Mouse (Mus musculus) T-cell, adult 2 months (primary cell): Measurements from ENCODE around the gene Stc2.

Experiments
- DNase-seq: peaks from one replicate; pipeline ENCODE4 v3.0.0; 2022; ENCODE audit warnings: low spot score

The Stc2 gene

DNA sequence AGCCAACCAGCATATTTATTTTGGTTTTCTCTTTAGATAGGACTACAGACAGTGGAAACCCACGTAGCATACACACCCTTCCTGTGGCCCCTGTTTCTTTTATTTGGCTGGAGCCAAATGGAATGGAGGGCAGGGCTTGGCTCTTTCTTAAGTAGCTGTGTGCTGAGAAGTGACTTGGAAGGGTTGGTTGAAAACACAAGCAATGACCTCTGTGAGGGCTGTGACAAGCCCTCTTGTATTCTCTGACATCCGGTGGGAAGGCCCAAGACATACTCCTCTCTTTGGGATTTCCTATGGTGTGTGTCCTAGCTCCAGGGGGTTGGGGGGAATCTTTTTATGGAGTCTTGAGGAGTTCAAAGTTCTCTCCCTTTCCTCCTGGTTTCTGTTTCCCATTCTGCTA lies 3.5 kb downstream of the Stc2 start:
- no peak for DNase-seq

DNA sequence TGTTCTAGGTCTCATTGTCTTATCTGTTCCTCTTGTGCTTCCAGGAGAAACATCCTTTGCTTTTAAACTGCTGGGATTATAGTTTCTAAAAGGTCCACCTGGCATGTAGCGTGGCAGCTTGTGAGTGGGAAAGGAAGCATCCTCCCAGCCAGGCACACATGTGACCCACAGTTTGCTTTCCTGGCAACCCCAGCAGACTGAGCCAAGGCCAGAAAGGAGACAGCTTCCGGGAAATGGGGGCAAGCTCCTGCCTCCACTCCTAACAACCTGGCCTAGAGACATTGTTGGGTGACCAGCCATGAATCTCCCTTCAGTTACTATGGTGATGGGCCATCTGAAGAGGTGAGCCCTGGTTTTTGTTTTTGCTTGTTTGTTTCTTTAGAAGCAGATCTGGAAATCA lies 3.9 kb downstream of the Stc2 start:
- DNase-seq, result no peak

DNA sequence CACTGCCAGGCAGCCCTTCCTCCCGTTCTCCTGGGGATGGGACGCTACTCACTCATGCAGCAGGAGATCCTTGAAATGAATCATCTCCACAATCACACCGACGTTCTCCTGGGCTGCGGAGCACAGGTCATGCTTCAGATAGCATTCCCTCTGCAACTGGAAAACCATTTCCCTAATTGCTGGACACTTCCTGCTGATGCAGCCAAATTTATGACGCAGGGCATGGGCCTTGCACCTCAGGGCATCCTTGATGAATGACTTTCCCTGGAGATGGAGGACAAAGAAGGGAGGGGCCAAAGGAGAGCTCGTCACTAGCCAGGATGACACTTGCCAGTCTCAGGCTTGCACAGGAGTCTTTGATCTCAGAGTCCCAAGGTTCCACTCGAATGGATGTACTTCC lies 4.6 kb downstream of the Stc2 start:
- DNase-seq, result no peak

DNA sequence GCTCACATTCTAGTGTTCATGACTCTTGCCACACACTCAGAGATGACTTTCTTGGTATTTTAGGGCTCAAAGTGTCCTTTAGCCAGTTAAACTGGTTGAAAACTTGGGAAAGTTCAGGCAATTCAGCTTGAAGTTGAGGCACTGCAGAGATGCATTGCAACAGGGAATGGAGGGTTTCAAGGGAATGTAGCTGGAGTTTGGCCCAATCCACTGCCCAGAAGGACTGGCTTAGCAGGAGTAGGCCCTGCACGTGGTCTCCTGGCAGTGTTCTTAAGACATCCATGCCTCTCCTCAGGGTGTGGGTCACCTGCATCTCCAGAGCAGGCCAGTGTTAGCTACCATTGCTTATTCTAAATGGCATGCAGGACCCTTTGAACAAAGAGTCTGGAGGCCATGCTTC lies 7.0 kb downstream of the Stc2 start:
- no peak for DNase-seq

DNA sequence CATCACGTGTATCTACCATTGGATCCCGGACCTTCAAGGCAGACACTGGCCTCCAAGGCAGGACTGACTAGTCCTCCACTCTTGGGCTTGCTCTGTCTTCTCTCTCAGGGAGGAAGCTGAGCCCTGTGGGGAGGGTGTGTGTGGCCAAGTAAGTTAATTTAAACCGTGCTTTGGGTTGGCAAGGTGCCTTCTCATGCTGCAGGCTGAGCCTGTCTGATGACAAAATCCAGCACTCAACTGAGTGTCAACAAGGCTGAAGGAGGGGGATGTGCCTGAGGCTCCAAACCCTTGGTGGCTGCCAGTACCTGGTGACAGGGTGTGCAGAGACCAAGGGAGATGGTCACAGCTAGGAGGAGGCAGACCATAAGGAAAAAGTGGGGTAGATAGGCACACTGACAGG lies 7.5 kb downstream of the Stc2 start:
- no peak for DNase-seq

DNA sequence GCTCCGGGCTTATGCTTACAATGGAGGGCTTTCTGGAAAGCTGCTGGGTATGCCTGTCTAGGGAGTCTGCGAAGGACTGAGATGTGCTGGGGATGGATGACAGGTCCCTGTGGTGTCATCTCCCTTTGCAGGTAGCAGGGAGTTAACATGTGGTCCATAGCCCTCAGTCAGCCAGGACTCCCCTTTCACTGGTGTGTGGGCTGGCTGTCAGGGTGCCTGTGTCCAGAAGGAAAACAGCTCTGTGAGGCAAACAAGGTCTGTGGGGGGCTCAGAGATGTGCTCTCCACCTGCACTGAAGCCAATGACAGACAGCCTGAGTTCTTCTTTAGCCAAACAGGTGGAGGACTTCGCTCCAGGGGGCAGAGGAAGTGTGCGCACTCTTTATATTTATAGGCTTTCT lies 8.8 kb downstream of the Stc2 start:
- DNase-seq, result no peak

DNA sequence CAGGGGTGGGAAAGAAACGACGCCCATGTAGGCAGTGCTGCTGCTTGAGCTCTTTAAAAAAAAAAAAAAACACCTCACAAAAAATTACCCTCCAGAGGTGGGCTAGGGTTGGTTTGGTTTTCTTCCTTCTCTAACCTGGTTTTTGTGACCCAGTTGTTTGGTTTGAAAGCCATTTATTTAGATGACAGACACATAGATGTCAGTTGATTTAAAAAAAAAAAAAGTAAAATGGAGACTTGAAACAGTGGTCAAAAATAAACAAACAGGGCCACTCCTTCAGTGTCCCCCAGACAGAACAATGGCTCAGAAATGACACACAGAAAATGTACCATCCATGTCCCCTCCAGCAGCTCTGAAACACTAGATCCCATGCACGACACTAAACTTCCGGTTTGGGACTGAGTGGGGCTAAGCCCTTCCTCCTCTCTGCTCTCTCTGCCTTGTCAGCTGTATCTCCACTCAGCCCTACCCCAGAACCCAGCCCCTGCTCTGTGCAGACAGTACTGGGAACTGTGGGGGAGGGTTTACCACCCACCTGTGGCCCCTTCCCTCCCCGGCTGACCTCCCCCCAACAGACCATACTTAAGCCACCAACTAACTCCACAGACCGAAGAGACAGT lies 10.5 kb downstream of the Stc2 start:
- no peak for DNase-seq

DNA sequence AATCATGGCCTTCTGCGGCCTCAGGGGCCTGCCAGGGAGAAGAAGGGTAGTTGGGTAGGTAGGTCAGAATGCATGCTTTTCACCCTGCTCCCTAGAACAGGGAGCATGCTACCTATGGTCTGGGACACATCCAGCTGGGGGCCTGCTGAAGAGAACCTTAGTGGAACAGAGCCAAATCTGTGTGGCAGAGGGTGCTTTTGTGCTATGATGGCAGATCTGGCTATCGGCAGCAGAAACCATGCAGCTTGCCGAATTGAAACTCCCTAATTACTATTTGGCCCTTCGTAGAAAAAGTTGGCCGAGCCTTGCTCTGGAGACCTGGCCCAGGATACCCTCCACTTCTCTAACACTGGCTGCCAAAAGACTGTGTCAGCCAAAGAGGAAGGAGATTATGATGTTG lies 11.4 kb downstream of the Stc2 start:
- no peak for DNase-seq

DNA sequence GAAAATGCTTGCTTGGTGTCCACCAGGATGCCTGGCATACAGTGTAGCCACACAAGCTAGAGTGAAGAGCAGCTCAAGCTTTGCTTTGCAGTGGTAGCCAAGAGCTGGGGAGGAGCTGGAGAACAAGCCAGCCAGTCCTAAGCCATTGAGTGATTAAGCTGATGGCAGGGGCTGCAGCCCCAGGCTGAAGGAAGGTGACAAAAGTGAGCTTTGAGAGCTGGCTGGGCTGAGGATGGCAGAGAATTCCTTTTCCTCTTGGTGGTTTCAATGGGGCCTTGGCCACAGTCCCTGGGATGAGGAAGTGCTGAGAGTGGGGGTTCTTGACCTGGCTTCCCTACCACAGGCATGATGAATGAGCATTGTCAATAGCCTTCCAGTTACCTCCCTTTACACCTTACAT lies 13.0 kb downstream of the Stc2 start:
- no peak for DNase-seq

DNA sequence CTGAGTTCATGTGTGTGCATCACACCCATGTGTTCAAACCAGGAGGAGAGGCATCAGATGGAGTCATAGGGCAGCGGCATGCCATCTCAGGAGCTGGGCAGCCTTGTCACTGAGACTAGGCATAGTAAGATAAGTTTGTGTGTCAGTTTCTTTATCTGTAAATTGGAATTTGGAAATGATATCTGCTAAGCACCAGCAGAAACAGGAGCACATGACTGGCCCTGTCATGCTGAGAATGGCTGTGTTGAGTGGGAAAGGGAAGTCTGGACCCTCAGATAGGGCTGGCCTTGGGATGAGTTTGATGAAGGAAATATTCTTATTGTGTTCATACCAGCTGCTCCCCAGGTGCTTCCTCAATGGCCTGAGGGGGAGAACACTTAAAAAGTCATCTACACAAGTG lies 14.1 kb downstream of the Stc2 start:
- no peak for DNase-seq

DNA sequence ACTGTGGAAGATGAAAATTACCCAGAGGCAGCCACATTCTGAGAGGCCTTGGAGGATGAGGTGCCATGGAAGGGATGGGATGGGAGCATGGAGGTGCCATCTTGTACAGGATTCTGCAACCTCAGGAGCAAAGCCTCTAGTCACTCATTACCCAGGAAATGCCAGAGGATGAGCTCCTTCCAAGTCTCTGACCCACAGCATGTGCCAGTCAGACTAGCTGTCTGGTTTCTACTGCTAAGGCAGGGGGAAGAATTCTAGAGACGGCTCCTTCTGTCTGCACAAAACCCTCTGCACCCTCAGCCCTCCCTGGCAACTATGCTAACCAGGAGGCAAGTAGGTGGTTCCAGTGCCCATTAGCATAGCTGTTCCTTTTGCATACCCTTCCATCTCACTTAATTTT lies 15.4 kb downstream of the Stc2 start:
- no peak for DNase-seq
